Mouse (Mus musculus): Measurements from ENCODE around the gene Rnf111.

Rnf111 gene

GRCm38 (mm10) chr9:70396083-70396482, 107.4 kb downstream of the Rnf111 start:
- no peak for DNase-seq (ENCODE audit: low spot score in 2 of 2)

- no peak for DNase-seq (ENCODE audit: low spot score in 2 of 2)
These were observed 107.9 kb downstream of the Rnf111 start for GRCm38 (mm10) chr9:70395617-70396016.

- no peak for DNase-seq (ENCODE audit: low spot score in 2 of 2)
These were observed 111.0 kb downstream of the Rnf111 start for GRCm38 (mm10) chr9:70392563-70392907.

- DNase-seq (ENCODE audit: low spot score in 2 of 2): no peak
These were observed 111.6 kb downstream of the Rnf111 start for GRCm38 (mm10) chr9:70391660-70392562.

GRCm38 (mm10) chr9:70391042-70391441, 112.5 kb downstream of the Rnf111 start:
- DNase-seq (ENCODE audit: low spot score in 2 of 2): no peak

- DNase-seq (ENCODE audit: low spot score in 2 of 2): no peak
These were observed 114.0 kb downstream of the Rnf111 start for GRCm38 (mm10) chr9:70389548-70389947.

GRCm38 (mm10) chr9:70387410-70388119, 116.0 kb downstream of the Rnf111 start:
- DNase-seq (ENCODE audit: low spot score in 2 of 2): no peak

GRCm38 (mm10) chr9:70384958-70385728, 118.4 kb downstream of the Rnf111 start:
- no peak for DNase-seq (ENCODE audit: low spot score in 2 of 2)

GRCm38 (mm10) chr9:70384494-70384893, 119.0 kb downstream of the Rnf111 start:
- no peak for DNase-seq (ENCODE audit: low spot score in 2 of 2)

- no peak for DNase-seq (ENCODE audit: low spot score in 2 of 2)
These were observed 119.8 kb downstream of the Rnf111 start for GRCm38 (mm10) chr9:70383750-70384149.

- no peak for DNase-seq (ENCODE audit: low spot score in 2 of 2)
These were observed 121.4 kb downstream of the Rnf111 start for GRCm38 (mm10) chr9:70382091-70382490.

GRCm38 (mm10) chr9:70379502-70380467, 123.7 kb downstream of the Rnf111 start:
- DNase-seq (ENCODE audit: low spot score in 2 of 2): no peak

All from right cerebral cortex, postnatal 36 days (tissue).